Mouse (Mus musculus): ENCODE results near the gene Taok2. TPM values are rescaled to one million over a fixed set of nuclear protein-coding genes. Genes with fewer than 3 reads are reported as not detected.

Gene Taok2
- polyA plus RNA-seq (2014; fragmentation: Nextera tagmentation; extraction: Ambion mirVana) = 29.1 and 31.9 TPM in 2 replicates

DNA sequence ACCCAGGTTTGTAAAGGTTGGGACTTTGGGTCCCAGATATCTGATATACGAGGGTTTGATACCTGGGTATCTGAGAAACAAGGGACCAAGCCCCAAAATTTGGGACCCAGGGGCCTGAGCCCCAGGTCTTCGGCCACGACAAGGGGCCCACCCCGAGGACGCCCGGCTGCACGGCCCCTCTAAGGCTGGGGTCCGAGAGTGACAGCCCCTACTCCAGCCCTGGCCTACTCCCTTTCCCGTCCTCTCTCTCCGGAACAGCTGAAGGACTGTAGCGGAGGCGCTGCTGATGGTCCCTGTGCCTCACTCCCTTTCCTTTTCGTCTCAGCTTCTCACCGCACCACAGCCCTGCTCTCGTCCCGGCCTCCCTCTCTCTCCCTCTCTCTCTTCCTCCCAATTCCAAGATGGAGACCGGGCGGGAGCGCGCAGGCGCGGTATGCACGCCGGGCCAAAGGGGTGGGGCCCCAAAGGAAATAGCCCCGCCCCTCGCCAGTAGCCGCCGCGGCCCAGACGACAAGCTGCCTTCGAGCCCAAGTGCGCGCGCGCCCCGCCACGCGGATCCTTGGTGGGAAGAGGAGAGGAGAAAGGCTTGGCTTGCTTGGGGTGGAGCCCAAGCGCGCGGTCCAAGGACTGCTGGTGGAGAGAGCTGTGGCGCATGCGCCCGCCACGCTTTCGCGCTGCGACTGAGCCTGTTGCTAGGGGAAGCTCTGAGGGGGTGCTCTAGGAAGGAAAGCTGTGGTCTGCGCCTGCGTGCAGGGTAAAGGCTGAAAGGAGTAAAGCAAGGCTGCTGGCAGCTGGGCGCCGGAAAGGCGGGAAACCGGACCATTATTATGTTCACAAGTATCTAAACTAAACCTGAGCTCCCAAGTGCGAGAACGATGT, at the start of gene Taok2:
TSS of gene Taok2 (minus strand) at position 418 of the 879 bp plus-strand sequence.
- Histone ChIP-seq H3K9ac (ENCODE audit: low read depth, low read length) (peak within 1 kb of the TSS; percentile 83), H3K4me3 (ENCODE audit: low read depth, low read length) (peak within 1 kb of the TSS; percentile 73), H3K27ac (replicated peaks; ENCODE audit: low read depth, low read length) (peak within 1 kb of the TSS; percentile 90), H3K4me2 (ENCODE audit: low read depth, low read length) (peak within 1 kb of the TSS; percentile 94), H3K36me3 (ENCODE audit: control insufficient read depth, insufficient read depth, low read length) (peaks cover 14% of the 10 kb centered on the region), H3K27me3 (replicated peaks; ENCODE audit: control insufficient read depth, insufficient read depth, low read length) (no peaks in the 10 kb centered on the region), H3K4me1 (ENCODE audit: control insufficient read depth, insufficient read depth, low read length) (peaks cover 24% of the 10 kb centered on the region), H3K9me3 (ENCODE audit: control insufficient read depth, low read length) (no peaks in the 10 kb centered on the region)
- peak; percentile 99 for DNase-seq (ENCODE audit: low spot score)
- peak; percentile 99 for ATAC-seq (ENCODE audit: low read depth)
- WGBS = under 1% methylated on average over 55 of the region's 56 CpGs

DNA sequence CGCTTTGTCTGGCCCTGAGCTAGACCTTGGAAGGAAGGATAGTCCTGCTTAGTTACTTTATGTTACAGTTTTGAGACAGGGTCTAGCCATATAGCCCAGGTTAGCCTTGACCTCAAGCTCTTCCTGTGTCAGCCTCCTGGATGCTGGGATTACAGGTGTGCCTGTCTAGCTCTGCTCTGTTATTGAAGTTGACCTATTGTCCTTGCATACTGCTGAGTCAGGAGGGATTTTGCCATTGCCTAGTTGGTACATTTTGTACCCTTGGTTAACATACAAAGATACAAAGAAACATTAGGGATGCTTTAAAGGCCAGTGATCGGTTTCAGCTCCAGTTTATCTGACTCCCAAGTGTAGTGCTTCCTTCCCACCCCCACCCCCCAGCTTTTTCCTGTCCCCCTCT, 48.1 kb upstream of the Taok2 start:
- DNase-seq (ENCODE audit: low spot score) (no peak), ATAC-seq (ENCODE audit: low read depth) (no peak)
- no peak overlapping the region for H3K9ac ChIP-seq (ENCODE audit: low read depth, low read length)
- H3K27me3 ChIP-seq (replicated peaks; ENCODE audit: control insufficient read depth, insufficient read depth, low read length) = no peaks in the 10 kb centered on the region
- H3K27ac ChIP-seq (replicated peaks; ENCODE audit: low read depth, low read length) = no peak overlapping the region
- no peak overlapping the region for H3K4me2 ChIP-seq (ENCODE audit: low read depth, low read length)
- H3K9me3 ChIP-seq (ENCODE audit: control insufficient read depth, low read length) = no peaks in the 10 kb centered on the region
- peaks cover 10% of the 10 kb centered on the region for H3K4me1 ChIP-seq (ENCODE audit: control insufficient read depth, insufficient read depth, low read length)
- H3K4me3 ChIP-seq (ENCODE audit: low read depth, low read length) = no peak overlapping the region
- H3K36me3 ChIP-seq (ENCODE audit: control insufficient read depth, insufficient read depth, low read length) = peaks cover 47% of the 10 kb centered on the region
- WGBS = 82% methylated on average over 2 of the region's 2 CpGs

DNA sequence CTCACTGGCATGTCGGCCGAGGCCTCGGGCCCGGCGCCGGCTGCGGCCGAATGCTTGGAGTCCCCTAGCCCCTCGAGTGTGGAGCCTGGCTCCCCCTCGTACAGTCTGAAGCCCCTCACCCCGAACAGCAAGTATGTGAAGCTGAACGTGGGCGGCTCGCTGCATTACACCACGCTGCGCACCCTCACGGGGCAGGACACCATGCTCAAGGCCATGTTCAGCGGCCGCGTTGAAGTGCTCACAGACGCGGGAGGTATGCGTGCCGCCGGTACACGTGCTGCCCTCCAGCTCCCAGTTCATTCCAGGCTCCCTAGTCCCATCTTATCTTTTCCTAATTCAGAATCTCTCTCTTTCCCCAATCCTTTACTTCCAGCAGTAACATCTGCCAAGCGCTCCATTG, 44.5 kb upstream of the Taok2 start:
- DNase-seq (ENCODE audit: low spot score) (no peak), ATAC-seq (ENCODE audit: low read depth) (peak; percentile 69)
- H3K4me1 ChIP-seq (ENCODE audit: control insufficient read depth, insufficient read depth, low read length) = peaks cover 10% of the 10 kb centered on the region
- H3K36me3 ChIP-seq (ENCODE audit: control insufficient read depth, insufficient read depth, low read length) = peaks cover 24% of the 10 kb centered on the region
- peak overlapping the region; percentile 63 for H3K4me3 ChIP-seq (ENCODE audit: low read depth, low read length)
- H3K4me2 ChIP-seq (ENCODE audit: low read depth, low read length) = peak overlapping the region; percentile 91
- no peaks in the 10 kb centered on the region for H3K27me3 ChIP-seq (replicated peaks; ENCODE audit: control insufficient read depth, insufficient read depth, low read length)
- H3K9me3 ChIP-seq (ENCODE audit: control insufficient read depth, low read length) = no peaks in the 10 kb centered on the region
- no peak overlapping the region; the same call in 1 of the 2 replicates for H3K27ac ChIP-seq (replicated peaks; ENCODE audit: low read depth, low read length)
- 0% methylated on average over 9 of the region's 27 CpGs for WGBS
- peak overlapping the region; percentile 74 for H3K9ac ChIP-seq (ENCODE audit: low read depth, low read length)

DNA sequence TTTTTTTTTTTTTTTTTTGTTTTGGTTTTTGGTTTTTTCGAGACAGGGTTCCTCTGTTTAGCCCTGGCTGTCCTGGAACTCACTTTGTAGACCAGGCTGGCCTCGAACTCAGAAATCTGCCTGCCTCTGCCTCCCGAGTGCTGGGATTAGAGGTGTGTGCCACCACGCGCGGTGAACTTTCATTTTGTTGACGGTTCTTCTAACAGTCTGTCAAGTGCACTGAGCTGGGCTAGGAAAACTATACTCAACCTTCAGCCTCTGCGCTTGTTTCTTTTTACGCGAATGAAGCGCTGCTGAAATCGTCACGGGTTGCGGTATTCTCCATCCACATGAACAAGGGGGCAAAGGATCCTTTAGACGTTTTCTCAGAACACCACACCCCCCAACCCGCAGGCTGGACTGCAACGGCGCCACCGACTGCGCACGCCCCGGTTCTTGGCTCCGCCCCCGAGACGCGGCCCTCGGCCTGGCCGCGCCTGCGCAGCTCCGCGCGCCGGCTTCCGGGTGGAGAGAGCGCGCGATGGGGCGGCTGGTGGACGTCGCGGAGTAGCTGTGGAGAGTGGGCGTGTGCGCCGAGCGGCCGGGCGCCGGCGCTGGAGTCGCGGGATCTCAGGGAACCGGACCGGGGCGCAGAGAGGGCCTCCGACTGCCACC, 44.0 kb upstream of the Taok2 start, which contains the start of gene Kctd13:
TSS of gene Kctd13 (plus strand) at position 496 of the 654 bp plus-strand sequence.
- no peak within 1 kb of the TSS; the same call in 1 of the 2 replicates for H3K27ac ChIP-seq (replicated peaks; ENCODE audit: low read depth, low read length)
- H3K9me3 ChIP-seq (ENCODE audit: control insufficient read depth, low read length) = no peaks in the 10 kb centered on the region
- DNase-seq (ENCODE audit: low spot score) = peak; percentile 94
- peak within 1 kb of the TSS; percentile 74 for H3K9ac ChIP-seq (ENCODE audit: low read depth, low read length)
- H3K4me1 ChIP-seq (ENCODE audit: control insufficient read depth, insufficient read depth, low read length) = peaks cover 10% of the 10 kb centered on the region
- WGBS = 3% methylated on average over 50 of the region's 56 CpGs
- H3K4me3 ChIP-seq (ENCODE audit: low read depth, low read length) = peak within 1 kb of the TSS; percentile 63
- ATAC-seq (ENCODE audit: low read depth) = peak; percentile 97
- H3K4me2 ChIP-seq (ENCODE audit: low read depth, low read length) = peak within 1 kb of the TSS; percentile 91
- no peaks in the 10 kb centered on the region for H3K27me3 ChIP-seq (replicated peaks; ENCODE audit: control insufficient read depth, insufficient read depth, low read length)
- H3K36me3 ChIP-seq (ENCODE audit: control insufficient read depth, insufficient read depth, low read length) = peaks cover 24% of the 10 kb centered on the region

GRCm38 (mm10) chr7:126926299-126926698, 41.8 kb upstream of the Taok2 start:
- no peak overlapping the region for H3K27ac ChIP-seq (replicated peaks; ENCODE audit: low read depth, low read length)
- no peaks in the 10 kb centered on the region for H3K9me3 ChIP-seq (ENCODE audit: control insufficient read depth, low read length)
- H3K36me3 ChIP-seq (ENCODE audit: control insufficient read depth, insufficient read depth, low read length) = peaks cover 9% of the 10 kb centered on the region
- ATAC-seq (ENCODE audit: low read depth) = no peak
- H3K4me1 ChIP-seq (ENCODE audit: control insufficient read depth, insufficient read depth, low read length) = peaks cover 14% of the 10 kb centered on the region
- no peak overlapping the region for H3K9ac ChIP-seq (ENCODE audit: low read depth, low read length)
- H3K4me3 ChIP-seq (ENCODE audit: low read depth, low read length) = no peak overlapping the region
- no peaks in the 10 kb centered on the region for H3K27me3 ChIP-seq (replicated peaks; ENCODE audit: control insufficient read depth, insufficient read depth, low read length)
- no peak overlapping the region for H3K4me2 ChIP-seq (ENCODE audit: low read depth, low read length)
- no peak for DNase-seq (ENCODE audit: low spot score)
- WGBS = 26% methylated on average over 3 of the region's 3 CpGs

- no peak overlapping the region for H3K27ac ChIP-seq (replicated peaks; ENCODE audit: low read depth, low read length)
- no peak overlapping the region for H3K4me3 ChIP-seq (ENCODE audit: low read depth, low read length)
- no peak overlapping the region for H3K9ac ChIP-seq (ENCODE audit: low read depth, low read length)
- DNase-seq (ENCODE audit: low spot score) (no peak), ATAC-seq (ENCODE audit: low read depth) (no peak)
- WGBS = 74% methylated on average over 5 of the region's 5 CpGs
- H3K27me3 ChIP-seq (replicated peaks; ENCODE audit: control insufficient read depth, insufficient read depth, low read length) = no peaks in the 10 kb centered on the region
- no peak overlapping the region for H3K4me2 ChIP-seq (ENCODE audit: low read depth, low read length)
- no peaks in the 10 kb centered on the region for H3K9me3 ChIP-seq (ENCODE audit: control insufficient read depth, low read length)
- no peaks in the 10 kb centered on the region for H3K36me3 ChIP-seq (ENCODE audit: control insufficient read depth, insufficient read depth, low read length)
- 0 out of 2 replicates have a peak, but pooled peaks cover 4% of the 10 kb centered on the region for H3K4me1 ChIP-seq (ENCODE audit: control insufficient read depth, insufficient read depth, low read length)
These were observed 39.5 kb upstream of the Taok2 start for GRCm38 (mm10) chr7:126923999-126924398.

- Histone ChIP-seq H3K27me3 (replicated peaks; ENCODE audit: control insufficient read depth, insufficient read depth, low read length) (no peaks in the 10 kb centered on the region), H3K27ac (replicated peaks; ENCODE audit: low read depth, low read length) (no peak within 1 kb of the TSS), H3K4me3 (ENCODE audit: low read depth, low read length) (no peak within 1 kb of the TSS), H3K9me3 (ENCODE audit: control insufficient read depth, low read length) (no peaks in the 10 kb centered on the region), H3K36me3 (ENCODE audit: control insufficient read depth, insufficient read depth, low read length) (no peaks in the 10 kb centered on the region), H3K4me1 (ENCODE audit: control insufficient read depth, insufficient read depth, low read length) (0 out of 2 replicates have a peak, but pooled peaks cover 4% of the 10 kb centered on the region), H3K4me2 (ENCODE audit: low read depth, low read length) (no peak within 1 kb of the TSS), H3K9ac (ENCODE audit: low read depth, low read length) (peak within 1 kb of the TSS; percentile 37; the same call in 1 of the 2 replicates)
- ATAC-seq (ENCODE audit: low read depth) (peak; percentile 88), DNase-seq (ENCODE audit: low spot score) (peak; percentile 79)
- 46% methylated on average over 5 of the region's 5 CpGs for WGBS
These were observed 38.1 kb upstream of the Taok2 start, which contains the start of gene Tmem219 for GRCm38 (mm10) chr7:126922624-126923060. Gene Tmem219 (minus strand): TSS chr7:126922917.

GRCm38 (mm10) chr7:126921563-126921962, 37.1 kb upstream of the Taok2 start:
- H3K27ac ChIP-seq (replicated peaks; ENCODE audit: low read depth, low read length) = no peak overlapping the region
- H3K9me3 ChIP-seq (ENCODE audit: control insufficient read depth, low read length) = no peaks in the 10 kb centered on the region
- 62% methylated on average over 2 of the region's 2 CpGs for WGBS
- no peaks in the 10 kb centered on the region for H3K36me3 ChIP-seq (ENCODE audit: control insufficient read depth, insufficient read depth, low read length)
- no peak overlapping the region for H3K9ac ChIP-seq (ENCODE audit: low read depth, low read length)
- 0 out of 2 replicates have a peak, but pooled peaks cover 4% of the 10 kb centered on the region for H3K4me1 ChIP-seq (ENCODE audit: control insufficient read depth, insufficient read depth, low read length)
- DNase-seq (ENCODE audit: low spot score) (no peak), ATAC-seq (ENCODE audit: low read depth) (no peak)
- no peak overlapping the region for H3K4me3 ChIP-seq (ENCODE audit: low read depth, low read length)
- no peak overlapping the region for H3K4me2 ChIP-seq (ENCODE audit: low read depth, low read length)
- no peaks in the 10 kb centered on the region for H3K27me3 ChIP-seq (replicated peaks; ENCODE audit: control insufficient read depth, insufficient read depth, low read length)

Data from embryonic facial prominence, embryonic 14.5 days (tissue).